Mouse (Mus musculus): ENCODE measurements around the gene Sugct.

DNA sequence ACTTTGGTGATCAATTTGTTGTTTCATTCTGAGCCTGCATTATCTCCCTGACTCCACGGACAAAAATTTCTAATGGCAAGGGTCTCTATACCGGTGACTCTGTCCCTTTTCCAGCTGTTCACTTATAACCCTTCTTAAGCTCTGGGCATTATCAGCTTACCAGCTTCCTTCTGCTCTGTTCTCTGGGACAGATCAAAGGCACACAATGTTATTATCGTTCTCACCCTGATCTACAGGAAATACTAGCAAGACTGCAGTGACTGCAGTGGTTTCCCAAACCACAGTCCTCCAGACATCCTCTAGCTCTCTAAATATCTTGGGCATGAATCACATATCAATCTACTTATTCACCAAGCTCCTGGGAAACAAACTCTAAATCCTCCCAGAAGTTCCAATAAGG is 90.7 kb downstream of the Sugct start:
- no peak for TF ChIP-seq CTCF (IDR thresholded peaks at IDR 0.05; ENCODE audit: low read depth)
- no peak for TF ChIP-seq EP300 (IDR thresholded peaks at IDR 0.05; ENCODE audit: low read depth)

Measured in heart, postnatal 0 days (tissue).